ENCODE assay signal across 17 mouse cellular contexts in the genomic region with DNA sequence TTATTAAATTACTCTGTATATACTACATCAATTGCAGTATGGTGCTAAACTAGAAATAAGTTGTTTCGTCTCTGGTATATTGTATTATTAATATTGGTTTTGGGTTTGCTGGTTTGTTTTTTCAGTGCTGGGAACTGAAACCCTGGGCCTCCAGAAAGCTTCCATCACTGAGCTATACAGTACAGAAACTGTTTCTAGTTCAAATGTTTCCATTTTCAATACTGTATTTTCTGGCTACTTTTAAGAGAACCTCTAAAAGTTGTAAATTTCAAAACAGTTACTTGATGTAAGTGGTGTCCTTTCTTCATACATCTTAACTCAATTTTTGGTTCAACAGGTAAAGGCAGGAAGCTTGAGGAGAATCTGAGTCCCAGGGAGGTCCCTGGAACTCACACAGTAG.
"Had no signal": no experiment of that assay in that cellular context is flagged by ENCODE, and none has a peak within 500 bp of the region (broad histone marks: within the 10 kb centered on the region; RNA-seq: fewer than 3 reads in every experiment).

No protein-coding gene starts in this region.

- H3K9ac ChIP-seq: neural tube, embryonic 12.5 days; neural tube, embryonic 13.5 days; neural tube, embryonic 15.5 days; stomach, embryonic 15.5 days had no signal

- H3K27ac ChIP-seq: neural tube, embryonic 12.5 days; neural tube, embryonic 13.5 days; neural tube, embryonic 15.5 days; stomach, embryonic 15.5 days; stomach, postnatal 0 days had no signal

- H3K9me3 ChIP-seq: neural tube, embryonic 12.5 days; neural tube, embryonic 13.5 days; neural tube, embryonic 15.5 days; stomach, embryonic 15.5 days had no signal

- H3K4me1 ChIP-seq: neural tube, embryonic 12.5 days; neural tube, embryonic 13.5 days; neural tube, embryonic 15.5 days; stomach, embryonic 15.5 days had no signal

- H3K4me2 ChIP-seq: neural tube, embryonic 12.5 days; neural tube, embryonic 13.5 days; neural tube, embryonic 15.5 days; stomach, embryonic 15.5 days had no signal

- H3K36me3 ChIP-seq: stomach, embryonic 15.5 days had no signal

- H3K4me3 ChIP-seq: neural tube, embryonic 12.5 days; neural tube, embryonic 13.5 days; neural tube, embryonic 15.5 days; stomach, embryonic 15.5 days had no signal

- H3K27me3 ChIP-seq: neural tube, embryonic 12.5 days; neural tube, embryonic 13.5 days; neural tube, embryonic 15.5 days; stomach, embryonic 15.5 days had no signal

- DNase-seq: retina, postnatal 1 day; right cerebral cortex, adult 18-20 months; right cerebral cortex, postnatal 14 days; right cerebral cortex, postnatal 25 days; right cerebral cortex, postnatal 4 days; spleen, adult 18-20 months; thymus, adult 18-20 months; thymus, adult 2 months; thymus, postnatal 14 days; thymus, postnatal 25 days; thymus, postnatal 36 days; thymus, postnatal 4 days had no signal
